Mouse (Mus musculus) liver, postnatal 0 days (tissue): ENCODE data around the gene Meig1.

Source experiments
- CTCF ChIP-seq: sonication (generic); IDR thresholded peaks from 2 replicates; pipeline ENCODE4 v1.5.1; 2016; ENCODE audit warnings: antibody characterized with exemption, low read depth
- EP300 ChIP-seq: IDR thresholded peaks from 2 replicates; pipeline ENCODE4 v1.6.1; 2016; ENCODE audit warnings: antibody characterized with exemption, low read depth, mild to moderate bottlenecking

DNA sequence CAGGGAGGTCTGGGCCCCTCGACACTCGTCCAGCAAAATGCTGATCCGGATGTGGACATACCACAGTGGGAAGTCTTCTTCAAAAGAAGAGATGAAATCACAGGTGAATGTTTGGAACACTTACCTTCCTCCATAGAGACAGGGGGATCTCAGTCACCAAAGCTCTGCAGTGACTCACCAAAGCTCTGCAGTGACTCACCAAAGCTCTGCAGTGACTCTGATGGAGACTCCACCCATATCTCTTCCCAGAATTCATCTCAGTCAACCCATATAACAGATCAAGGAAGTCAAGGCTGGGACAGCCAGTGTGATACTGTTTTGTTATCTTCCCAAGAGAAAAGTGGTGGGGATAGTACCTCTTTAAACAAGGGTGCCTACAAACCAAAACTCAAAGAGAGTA lies 30.6 kb upstream of the Meig1 start:
- no peak for TF ChIP-seq CTCF
- no peak for TF ChIP-seq EP300
